Mouse (Mus musculus) CD4-positive naive resting alpha-beta T cell, adult 76 days (primary cell): ENCODE results near the gene Pde9a. TPM values are rescaled to one million over a fixed set of nuclear protein-coding genes. Genes with fewer than 3 reads are reported as not detected.

Source experiments
- total RNA-seq: library from RNA; stranded (reverse); gene quantifications from one replicate; pipeline ENCODE4 v1.2.4, GENCODE M21; 2023

Gene Pde9a
- total RNA-seq = 1.2 TPM

DNA sequence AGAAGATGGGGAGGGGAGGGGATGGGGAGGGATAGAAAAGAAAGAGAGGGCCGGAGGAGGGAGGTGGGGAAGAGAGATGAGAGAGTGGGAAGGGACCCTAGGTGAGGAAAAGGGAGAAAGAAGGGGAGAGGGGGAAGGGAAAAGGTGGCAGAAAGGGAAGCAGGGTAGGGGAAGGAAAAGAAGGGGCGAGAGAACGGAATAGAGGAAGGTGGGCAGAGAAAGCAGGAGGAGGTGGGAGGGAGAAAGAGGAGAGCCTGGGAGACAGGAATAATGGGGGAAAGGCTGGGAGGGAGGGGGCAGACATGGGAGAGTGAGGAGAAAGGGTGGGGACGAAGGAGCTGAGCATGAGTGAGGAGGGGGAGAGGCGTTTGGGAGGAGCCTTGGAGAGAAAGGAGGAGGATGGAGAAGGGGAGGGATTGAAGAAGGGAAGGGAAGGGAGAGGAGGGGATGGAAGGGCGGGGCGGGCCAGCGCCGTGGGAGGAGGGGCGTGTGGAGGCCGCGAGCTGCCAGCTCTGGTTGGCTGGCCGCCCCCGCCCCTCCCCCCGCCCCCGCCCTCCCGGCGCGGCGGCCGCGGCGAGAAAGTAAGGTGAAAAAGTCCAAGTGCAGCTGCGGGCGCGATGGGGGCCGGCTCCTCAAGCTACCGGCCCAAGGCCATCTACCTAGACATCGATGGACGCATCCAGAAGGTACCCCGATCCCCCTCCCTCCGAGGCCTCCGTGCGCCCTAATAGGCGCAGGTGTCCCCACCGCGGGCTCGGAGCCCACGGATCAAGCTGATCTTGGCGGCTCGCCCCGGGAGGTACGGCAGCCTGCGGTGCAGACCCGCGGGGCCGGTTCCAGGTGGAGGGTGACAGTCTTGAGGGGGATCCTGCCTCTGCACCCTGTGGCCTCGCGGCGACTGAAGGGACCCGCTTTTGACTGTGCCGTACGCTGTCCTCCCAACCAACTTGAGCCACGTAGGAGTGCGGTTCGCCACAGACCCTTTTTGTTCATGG lies at the start of gene Pde9a:
Gene Pde9a, plus strand, starts transcription at position 540 of the 995 bp plus-strand sequence.

DNA sequence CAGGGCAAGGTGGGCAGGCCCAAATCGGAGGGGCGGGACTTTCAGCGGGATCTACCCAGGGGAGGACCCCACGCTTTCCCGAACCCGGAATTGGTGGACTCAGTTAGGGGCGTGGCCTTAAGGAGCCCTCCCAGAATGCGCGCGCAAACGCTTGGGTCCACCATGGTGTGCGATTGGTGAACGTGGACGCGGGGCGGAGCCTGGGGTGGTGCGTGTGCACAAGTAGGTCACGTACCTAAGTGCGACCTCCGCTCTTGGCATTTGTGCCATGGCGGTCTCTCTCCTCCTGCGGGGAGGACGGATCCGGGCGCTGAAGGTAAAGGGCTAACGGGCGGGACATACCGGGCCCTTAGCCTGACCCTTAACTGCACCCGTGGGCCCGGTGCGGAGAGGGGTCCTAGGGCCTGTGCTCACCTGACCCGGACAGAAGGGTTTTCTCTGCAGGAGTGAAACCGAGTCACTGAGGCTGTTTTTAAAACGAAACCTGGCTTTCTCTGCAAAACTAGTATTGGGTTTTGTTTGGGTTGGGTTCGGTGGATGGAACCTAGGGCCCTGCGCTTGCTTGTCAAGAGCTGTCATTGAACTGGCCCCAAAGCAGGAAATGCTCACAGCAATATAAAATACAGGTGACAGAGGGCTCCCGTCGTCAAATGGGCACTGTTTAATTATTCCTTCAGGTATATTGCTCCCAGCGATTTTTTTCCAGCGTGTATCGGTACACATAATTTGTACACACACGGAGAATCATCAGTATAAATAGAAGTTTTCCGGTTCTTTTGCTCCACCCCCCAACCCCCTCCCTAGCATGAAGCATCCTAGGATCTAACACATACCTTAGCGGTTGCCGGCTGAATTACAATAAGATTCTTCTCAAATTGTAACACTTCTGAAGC lies 134.2 kb downstream of the Pde9a start, which contains the start of the genes Wdr4 and Ndufv3:
Gene Wdr4, minus strand, starts transcription at position 35 of the 893 bp plus-strand sequence.
Gene Ndufv3, plus strand, starts transcription at position 170 of the 893 bp plus-strand sequence.

Other genes starting within 250 kb of the Pde9a start
- not detected for gene Tff2, start 241.9 kb upstream of the Pde9a start, total RNA-seq
- gene Tff1, start 220.9 kb upstream of the Pde9a start, total RNA-seq = not detected
- gene Tmprss3, start 187.2 kb upstream of the Pde9a start, total RNA-seq = 0.47 TPM
- gene Ubash3a, start 178.3 kb upstream of the Pde9a start, total RNA-seq = 92.4 TPM
- not detected for gene Rsph1, start 108.8 kb upstream of the Pde9a start, total RNA-seq
- 68.3 TPM for gene Slc37a1, start 99.4 kb upstream of the Pde9a start, total RNA-seq
- gene Wdr4, start 133.8 kb downstream of the Pde9a start, total RNA-seq = 47.8 TPM
- gene Ndufv3, start 133.9 kb downstream of the Pde9a start, total RNA-seq = 95.1 TPM
- 68.8 TPM for gene Pknox1, start 178.5 kb downstream of the Pde9a start, total RNA-seq